Mouse (Mus musculus): Measurements from ENCODE around the gene Gabra4. TPM values are rescaled to one million over a fixed set of nuclear protein-coding genes. Genes with fewer than 3 reads are reported as not detected.
"Not testable (repeated sequence)": the region's sequence is repeated elsewhere in the genome, so short reads cannot be mapped to it uniquely, and the experiment has no call there.

The Gabra4 gene
- total RNA-seq, 1 experiment from 2014 or later, result not detected

DNA sequence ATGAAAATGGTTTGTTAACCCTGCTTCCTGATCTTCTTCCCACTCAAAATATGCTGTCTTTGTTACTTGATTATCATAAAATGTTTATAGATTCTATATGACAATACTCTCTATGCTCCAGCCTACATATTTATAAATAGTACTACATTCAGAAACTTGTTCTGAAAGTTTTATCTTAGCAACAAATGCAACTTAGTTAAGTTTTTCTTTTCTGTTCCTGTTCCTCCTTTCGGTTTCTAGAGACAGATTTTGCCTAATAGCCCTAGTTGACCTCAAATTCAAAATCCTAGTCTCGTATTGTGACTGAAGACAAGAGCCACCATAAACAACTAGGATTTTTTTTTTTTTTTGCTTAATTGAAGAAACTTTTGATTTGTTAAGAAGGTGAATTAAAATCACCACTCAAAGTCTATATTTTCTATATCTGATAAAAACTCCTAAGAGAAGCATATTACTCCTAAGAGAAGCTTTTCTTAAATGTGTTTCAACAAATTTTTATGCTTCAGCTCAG, 64.3 kb downstream of the Gabra4 start:
- no peak for ATAC-seq (replicated peaks in 1 of 2; ENCODE audit: insufficient read depth in 1 of 2, low FRiP score in 2 of 2, low TSS enrichment in 1 of 2, low read depth in 1 of 2, poor library complexity in 2 of 2, severe bottlenecking in 2 of 2)

DNA sequence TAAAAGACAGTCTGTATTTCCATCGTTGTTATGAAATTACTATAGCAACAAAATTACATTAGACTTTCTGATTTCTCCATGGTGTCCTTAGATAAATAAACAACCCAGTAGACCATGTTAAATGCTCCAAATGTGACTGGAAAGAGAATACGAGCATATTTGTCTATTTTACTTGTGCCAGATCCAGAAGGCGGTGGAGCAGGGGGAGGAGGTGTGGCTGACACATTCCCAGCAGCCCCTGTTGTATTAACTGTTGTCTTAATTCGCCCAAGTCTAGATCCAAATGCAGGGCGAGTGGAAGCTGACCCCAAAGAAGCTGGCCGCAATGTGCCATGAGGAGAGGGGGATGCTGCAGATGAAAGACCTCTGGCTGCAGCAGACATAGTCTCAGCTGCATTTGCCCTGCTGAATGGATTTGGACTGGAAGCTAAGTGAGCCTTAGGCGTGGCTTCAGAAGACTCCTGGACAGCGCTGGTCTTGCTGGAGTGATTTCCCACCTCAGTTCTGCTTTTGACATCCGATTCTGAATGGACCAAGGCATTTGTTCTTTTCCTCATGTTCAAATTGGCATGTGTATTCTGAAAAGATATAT, 86.4 kb downstream of the Gabra4 start:
- no peak for ATAC-seq (replicated peaks in 1 of 2; ENCODE audit: insufficient read depth in 1 of 2, low FRiP score in 2 of 2, low TSS enrichment in 1 of 2, low read depth in 1 of 2, poor library complexity in 2 of 2, severe bottlenecking in 2 of 2)

DNA sequence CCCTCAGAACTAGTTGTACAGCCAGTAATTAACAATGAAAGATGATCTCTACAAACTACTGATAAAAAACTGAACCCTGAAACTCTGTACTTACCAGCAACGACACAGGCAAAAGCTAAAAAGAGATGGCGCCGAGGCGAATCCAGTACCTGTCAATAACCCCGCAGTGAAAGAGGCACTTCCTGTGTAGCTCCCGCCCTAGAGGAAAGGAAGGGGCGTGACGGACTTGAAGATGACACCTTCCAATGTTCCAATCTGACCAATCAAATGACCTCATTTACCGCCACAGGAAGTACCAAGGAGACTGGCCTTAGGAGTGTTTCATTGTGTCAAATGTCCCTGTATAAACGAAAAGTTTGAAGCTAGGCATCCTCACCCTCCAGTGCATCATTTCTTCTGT, 110.0 kb downstream of the Gabra4 start, which contains the start of gene Cox7b2:
Cox7b2 (minus strand) TSS at position 127 of the 400 bp plus-strand sequence.
- ATAC-seq (replicated peaks in 1 of 2; ENCODE audit: insufficient read depth in 1 of 2, low FRiP score in 2 of 2, low TSS enrichment in 1 of 2, low read depth in 1 of 2, poor library complexity in 2 of 2, severe bottlenecking in 2 of 2), result no peak

DNA sequence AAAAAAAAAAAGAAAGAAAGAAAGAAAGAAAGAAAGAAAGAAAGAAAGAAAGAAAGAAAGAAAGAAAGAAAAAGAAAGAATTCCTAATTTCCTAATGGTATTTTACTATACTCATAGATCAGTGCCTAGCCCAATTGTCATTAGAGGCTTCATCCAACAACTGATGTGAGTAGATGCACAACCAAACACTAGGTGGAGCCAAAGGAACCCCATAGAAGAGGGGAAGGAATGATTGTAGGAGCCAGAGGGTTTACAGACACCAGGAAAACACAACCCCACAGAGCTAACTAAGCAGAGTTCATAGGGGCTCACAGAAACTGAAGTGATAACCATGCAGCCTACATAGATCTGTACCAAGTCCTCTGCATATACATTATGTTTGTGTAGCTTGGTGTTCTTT, 112.6 kb downstream of the Gabra4 start:
- no peak for ATAC-seq (replicated peaks in 1 of 2; ENCODE audit: insufficient read depth in 1 of 2, low FRiP score in 2 of 2, low TSS enrichment in 1 of 2, low read depth in 1 of 2, poor library complexity in 2 of 2, severe bottlenecking in 2 of 2)

DNA sequence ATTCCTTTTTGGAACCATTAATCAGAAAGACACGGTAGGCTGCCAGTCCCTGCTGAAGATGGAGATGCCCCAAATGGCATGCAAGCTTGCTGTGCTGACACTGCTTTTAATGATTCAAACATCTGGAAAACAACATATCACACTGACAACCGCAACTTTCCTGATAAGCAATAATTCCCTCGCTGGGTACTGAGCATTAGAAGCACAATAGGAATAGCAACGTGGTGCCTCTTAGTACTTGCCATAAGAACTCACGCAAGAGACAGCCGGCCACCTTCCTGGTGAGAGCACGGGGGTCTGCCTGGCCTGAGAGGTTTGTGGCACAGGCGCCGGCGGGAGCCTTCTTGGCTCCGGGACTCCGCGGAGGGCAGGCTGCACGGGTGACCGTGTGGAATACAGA, 132.6 kb downstream of the Gabra4 start:
- not testable (repeated sequence) for ATAC-seq (replicated peaks in 1 of 2; ENCODE audit: insufficient read depth in 1 of 2, low FRiP score in 2 of 2, low TSS enrichment in 1 of 2, low read depth in 1 of 2, poor library complexity in 2 of 2, severe bottlenecking in 2 of 2)

Other genes with a start within 250 kb of the Gabra4 start
- not detected in 2 replicates for gene Cox7b2, start 110.1 kb downstream of the Gabra4 start, total RNA-seq (2017)
- gene Gabrb1, start 195 bp downstream of the Gabra4 start, total RNA-seq (2017), result not detected in 2 replicates

Measured in hematopoietic stem cell, adult 5-6 weeks (primary cell).